Mouse (Mus musculus) kidney, embryonic 16.5 days (tissue): ENCODE measurements around the gene Xlr4a. TPM values are rescaled to one million over a fixed set of nuclear protein-coding genes. Genes with fewer than 3 reads are reported as not detected.
A peak's percentile ranks its signal among the peaks of the same experiment; 100 is the strongest.

Source experiments
- ATAC-seq: fragments of 200-750 bp; cut with Nextera tagmentation; 2 replicates; pipeline ENCODE4 v1.8.0; 2017; ENCODE audit warnings: moderate TSS enrichment; ENCODE audit not compliant: low FRiP score, low TSS enrichment
- H3K27ac ChIP-seq: fragments of 300-500 bp; sonication (generic); 2 replicates; pipeline ENCODE4 v1.5.1; 2014; ENCODE audit warnings: low read length
- H3K27me3 ChIP-seq: fragments of 300-500 bp; sonication (generic); 2 replicates; pipeline ENCODE4 v1.6.1; 2014; ENCODE audit warnings: low read length, control low read depth, mixed read lengths; ENCODE audit not compliant: insufficient read depth
- H3K36me3 ChIP-seq: fragments of 300-500 bp; sonication (generic); 2 replicates; pipeline ENCODE4 v1.6.1; 2014; ENCODE audit warnings: low read length, control low read depth, mixed read lengths; ENCODE audit not compliant: insufficient read depth
- H3K4me1 ChIP-seq: fragments of 300-500 bp; sonication (generic); 2 replicates; pipeline ENCODE4 v1.6.1; 2014; ENCODE audit warnings: low read length, control low read depth, mixed read lengths; ENCODE audit not compliant: insufficient read depth
- H3K4me2 ChIP-seq: fragments of 300-500 bp; sonication (generic); replicated peaks from 2 replicates; pipeline ENCODE4 v1.6.1; 2014; ENCODE audit warnings: low read depth, low read length
- H3K4me3 ChIP-seq: fragments of 300-500 bp; sonication (generic); 2 replicates; pipeline ENCODE4 v1.5.1; 2014; ENCODE audit warnings: mild to moderate bottlenecking, low read length
- H3K9ac ChIP-seq: fragments of 300-500 bp; sonication (generic); replicated peaks from 2 replicates; pipeline ENCODE4 v1.6.1; 2014; ENCODE audit warnings: low read length
- H3K9me3 ChIP-seq: fragments of 300-500 bp; sonication (generic); 2 replicates; pipeline ENCODE4 v1.6.1; 2016; ENCODE audit warnings: low read length, control low read depth
- WGBS: fragments of 180-500 bp; shearing (Covaris S2); extraction: QIAGEN DNeasy Blood & Tissue Kit; methylation state at CpG from one replicate; pipeline ENCODE4 v1.1.7; 2014; 5-methylcytosine and 5-hydroxymethylcytosine counted together
- polyA plus RNA-seq: library from polyadenylated mRNA; unstranded; fragments of >200 nt; fragmentation: Nextera tagmentation; extraction: Ambion mirVana; gene quantifications from 2 replicates; pipeline ENCODE4 v1.2.1, GENCODE M21; 2015

The Xlr4a gene
- polyA plus RNA-seq, 1 experiment from 2014 or later, result 0.54 TPM

- Histone ChIP-seq H3K4me2 (no peak overlapping the region), H3K4me1 (0 out of 2 replicates have a peak, but pooled peaks cover 3% of the 10 kb centered on the region), H3K4me3 (no peak overlapping the region), H3K36me3 (no peaks in the 10 kb centered on the region), H3K27me3 (no peaks in the 10 kb centered on the region; the same call in 1 of the 2 replicates), H3K9ac (no peak overlapping the region), H3K27ac (no peak overlapping the region), H3K9me3 (no peaks in the 10 kb centered on the region)
- WGBS, result 94% methylated on average over 1 of the region's 1 CpGs
- ATAC-seq, result no peak
Measured at GRCm38 (mm10) chrX:73061528-73061927, 20.8 kb downstream of the Xlr4a start.

- no peaks in the 10 kb centered on the region for H3K36me3 ChIP-seq
- H3K9ac ChIP-seq, result no peak overlapping the region
- no peaks in the 10 kb centered on the region for H3K27me3 ChIP-seq
- 23% methylated on average over 14 of the region's 14 CpGs for WGBS
- H3K4me3 ChIP-seq, result no peak overlapping the region
- peak overlapping the region; percentile 38; the same call in 1 of the 2 replicates for H3K4me2 ChIP-seq
- peak; percentile 97 for ATAC-seq
- H3K4me1 ChIP-seq, result no peaks in the 10 kb centered on the region
- no peaks in the 10 kb centered on the region for H3K9me3 ChIP-seq
- no peak overlapping the region for H3K27ac ChIP-seq
Measured at GRCm38 (mm10) chrX:73053860-73054563, 28.3 kb downstream of the Xlr4a start.

GRCm38 (mm10) chrX:73039666-73040065 lies 42.6 kb downstream of the Xlr4a start:
- Histone ChIP-seq H3K9ac (no peak overlapping the region), H3K4me1 (no peaks in the 10 kb centered on the region), H3K27me3 (peaks cover 8% of the 10 kb centered on the region; the same call in 1 of the 2 replicates), H3K4me2 (no peak overlapping the region), H3K27ac (no peak overlapping the region), H3K9me3 (no peaks in the 10 kb centered on the region), H3K36me3 (no peaks in the 10 kb centered on the region), H3K4me3 (no peak overlapping the region)
- ATAC-seq, result no peak
- WGBS, result 84% methylated on average over 12 of the region's 12 CpGs

- Histone ChIP-seq H3K27me3 (peaks cover 8% of the 10 kb centered on the region; the same call in 1 of the 2 replicates), H3K27ac (no peak overlapping the region), H3K4me2 (no peak overlapping the region), H3K4me1 (no peaks in the 10 kb centered on the region), H3K9me3 (no peaks in the 10 kb centered on the region), H3K36me3 (no peaks in the 10 kb centered on the region), H3K4me3 (no peak overlapping the region), H3K9ac (no peak overlapping the region)
- ATAC-seq, result no peak
- WGBS, result 78% methylated on average over 8 of the region's 8 CpGs
Measured at GRCm38 (mm10) chrX:73038831-73039230, 43.4 kb downstream of the Xlr4a start.

GRCm38 (mm10) chrX:73037003-73037402 lies 45.3 kb downstream of the Xlr4a start, which contains the start of gene Pnma5:
Gene Pnma5 (minus strand): TSS chrX:73037103.
- ATAC-seq, result no peak
- no peak within 1 kb of the TSS for H3K4me3 ChIP-seq
- peaks cover 8% of the 10 kb centered on the region; the same call in 1 of the 2 replicates for H3K27me3 ChIP-seq
- H3K4me2 ChIP-seq, result no peak within 1 kb of the TSS
- 62% methylated on average over 1 of the region's 1 CpGs for WGBS
- H3K36me3 ChIP-seq, result no peaks in the 10 kb centered on the region
- H3K4me1 ChIP-seq, result no peaks in the 10 kb centered on the region
- no peak within 1 kb of the TSS for H3K27ac ChIP-seq
- H3K9ac ChIP-seq, result no peak within 1 kb of the TSS
- H3K9me3 ChIP-seq, result no peaks in the 10 kb centered on the region

Other genes starting within 250 kb of the Xlr4a start
- 84.4 and 85.0 TPM in 2 replicates for gene Cetn2, start 164.1 kb downstream of the Xlr4a start, polyA plus RNA-seq
- 28.2 and 30.4 TPM in 2 replicates for gene Nsdhl, start 163.9 kb downstream of the Xlr4a start, polyA plus RNA-seq
- 7.5 and 7.6 TPM in 2 replicates for gene Zfp185, start 95.1 kb downstream of the Xlr4a start, polyA plus RNA-seq
- 0.14 TPM in 1 of 2 replicates, not detected in the other for gene Pnma5, start 45.4 kb downstream of the Xlr4a start, polyA plus RNA-seq
- 0.04 and 0.10 TPM in 2 replicates for gene Pnma3, start 17.7 kb downstream of the Xlr4a start, polyA plus RNA-seq
- 2.3 and 3.6 TPM in 2 replicates for gene Xlr3a, start 14.6 kb upstream of the Xlr4a start, polyA plus RNA-seq
- gene Gm14685, start 34.6 kb upstream of the Xlr4a start, polyA plus RNA-seq, result not detected in 2 replicates
- gene Xlr5b, start 66.3 kb upstream of the Xlr4a start, polyA plus RNA-seq, result not detected in 2 replicates
- gene DXBay18, start 67.0 kb upstream of the Xlr4a start, polyA plus RNA-seq, result not detected in 2 replicates
- not detected in 2 replicates for gene Spin2d, start 94.5 kb upstream of the Xlr4a start, polyA plus RNA-seq
- 11.8 and 14.0 TPM in 2 replicates for gene Xlr3b, start 109.7 kb upstream of the Xlr4a start, polyA plus RNA-seq
- 0.51 and 1.1 TPM in 2 replicates for gene Xlr4b, start 131.9 kb upstream of the Xlr4a start, polyA plus RNA-seq
- gene F8a, start 145.8 kb upstream of the Xlr4a start, polyA plus RNA-seq, result 10.6 and 10.7 TPM in 2 replicates
- not detected in 2 replicates for gene Xlr4c, start 160.7 kb upstream of the Xlr4a start, polyA plus RNA-seq
- not detected in 2 replicates for gene Xlr3c, start 182.9 kb upstream of the Xlr4a start, polyA plus RNA-seq
- gene Xlr5a, start 210.5 kb upstream of the Xlr4a start, polyA plus RNA-seq, result not detected in 2 replicates
- gene Xlr5c, start 210.5 kb upstream of the Xlr4a start, polyA plus RNA-seq, result not detected in 2 replicates